Mouse (Mus musculus): ENCODE data around the gene Uso1. TPM values are rescaled to one million over a fixed set of nuclear protein-coding genes. Genes with fewer than 3 reads are reported as not detected.
"Not testable (repeated sequence)": the region's sequence is repeated elsewhere in the genome, so short reads cannot be mapped to it uniquely, and the experiment has no call there.

Uso1 gene
- polyA plus RNA-seq, 1 experiment from 2014 or later: 41.9 TPM

- H3K27ac ChIP-seq (ENCODE audit: poor library complexity, severe bottlenecking): no peak overlapping the region
- peaks cover 9% of the 10 kb centered on the region for H3K36me3 ChIP-seq
- ATAC-seq (ENCODE audit: insufficient number of reproducible peaks, low FRiP score): no peak
- no peak overlapping the region for H3K4me3 ChIP-seq
- no peaks in the 10 kb centered on the region for H3K27me3 ChIP-seq (replicated peaks)
- H3K4me2 ChIP-seq: no peak overlapping the region
- H3K4me1 ChIP-seq (replicated peaks): peaks cover 40% of the 10 kb centered on the region
- H3K9me3 ChIP-seq (replicated peaks): no peaks in the 10 kb centered on the region
- 92% methylated on average over 3 of the region's 3 CpGs for WGBS
- no peak overlapping the region for H3K9ac ChIP-seq
These were observed 4.7 kb downstream of the Uso1 start for GRCm38 (mm10) chr5:92142481-92142880.

- Histone ChIP-seq H3K9me3 (replicated peaks) (no peaks in the 10 kb centered on the region), H3K27me3 (replicated peaks) (no peaks in the 10 kb centered on the region), H3K27ac (ENCODE audit: poor library complexity, severe bottlenecking) (no peak overlapping the region), H3K9ac (no peak overlapping the region), H3K4me3 (no peak overlapping the region), H3K36me3 (peaks cover 9% of the 10 kb centered on the region), H3K4me2 (no peak overlapping the region), H3K4me1 (replicated peaks) (peaks cover 40% of the 10 kb centered on the region)
- 67% methylated on average over 6 of the region's 6 CpGs for WGBS
- ATAC-seq (ENCODE audit: insufficient number of reproducible peaks, low FRiP score): no peak
These were observed 5.9 kb downstream of the Uso1 start for GRCm38 (mm10) chr5:92143665-92144064.

- Histone ChIP-seq H3K9ac (no peak overlapping the region), H3K9me3 (replicated peaks) (no peaks in the 10 kb centered on the region), H3K27ac (ENCODE audit: poor library complexity, severe bottlenecking) (no peak overlapping the region), H3K4me1 (replicated peaks) (peaks cover 39% of the 10 kb centered on the region), H3K4me3 (no peak overlapping the region), H3K27me3 (replicated peaks) (no peaks in the 10 kb centered on the region), H3K36me3 (peaks cover 9% of the 10 kb centered on the region), H3K4me2 (no peak overlapping the region)
- 83% methylated on average over 7 of the region's 7 CpGs for WGBS
- no peak for ATAC-seq (ENCODE audit: insufficient number of reproducible peaks, low FRiP score)
These were observed 7.4 kb downstream of the Uso1 start for GRCm38 (mm10) chr5:92144954-92145708.

- Histone ChIP-seq H3K27me3 (replicated peaks) (no peaks in the 10 kb centered on the region), H3K4me3 (no peak overlapping the region), H3K9me3 (replicated peaks) (no peaks in the 10 kb centered on the region), H3K9ac (no peak overlapping the region), H3K27ac (ENCODE audit: poor library complexity, severe bottlenecking) (no peak overlapping the region), H3K36me3 (peaks cover 14% of the 10 kb centered on the region), H3K4me1 (replicated peaks) (peaks cover 31% of the 10 kb centered on the region), H3K4me2 (no peak overlapping the region)
- ATAC-seq (ENCODE audit: insufficient number of reproducible peaks, low FRiP score): no peak
- WGBS: 84% methylated on average over 3 of the region's 3 CpGs
These were observed 10.5 kb downstream of the Uso1 start for GRCm38 (mm10) chr5:92148248-92148647.

GRCm38 (mm10) chr5:92149330-92149982 lies 11.7 kb downstream of the Uso1 start:
- peaks cover 21% of the 10 kb centered on the region for H3K36me3 ChIP-seq
- H3K4me1 ChIP-seq (replicated peaks): peaks cover 25% of the 10 kb centered on the region
- 76% methylated on average over 5 of the region's 5 CpGs for WGBS
- H3K4me2 ChIP-seq: no peak overlapping the region
- no peaks in the 10 kb centered on the region for H3K9me3 ChIP-seq (replicated peaks)
- H3K4me3 ChIP-seq: no peak overlapping the region
- no peak overlapping the region for H3K9ac ChIP-seq
- H3K27ac ChIP-seq (ENCODE audit: poor library complexity, severe bottlenecking): 0 out of 2 replicates have a peak overlapping the region, but pooled peaks have one; percentile 9
- H3K27me3 ChIP-seq (replicated peaks): no peaks in the 10 kb centered on the region
- no peak for ATAC-seq (ENCODE audit: insufficient number of reproducible peaks, low FRiP score)

- Histone ChIP-seq H3K9me3 (replicated peaks) (no peaks in the 10 kb centered on the region), H3K27me3 (replicated peaks) (no peaks in the 10 kb centered on the region), H3K4me3 (no peak overlapping the region), H3K4me1 (replicated peaks) (0 out of 2 replicates have a peak, but pooled peaks cover 1% of the 10 kb centered on the region), H3K9ac (no peak overlapping the region), H3K36me3 (peaks cover 32% of the 10 kb centered on the region), H3K4me2 (no peak overlapping the region), H3K27ac (ENCODE audit: poor library complexity, severe bottlenecking) (no peak overlapping the region)
- ATAC-seq (ENCODE audit: insufficient number of reproducible peaks, low FRiP score): no peak
- 85% methylated on average over 3 of the region's 3 CpGs for WGBS
These were observed 17.1 kb downstream of the Uso1 start for GRCm38 (mm10) chr5:92154861-92155260.

GRCm38 (mm10) chr5:92165976-92166375 lies 28.2 kb downstream of the Uso1 start:
- Histone ChIP-seq H3K27me3 (replicated peaks) (no peaks in the 10 kb centered on the region), H3K9me3 (replicated peaks) (no peaks in the 10 kb centered on the region), H3K4me2 (no peak overlapping the region), H3K36me3 (peaks cover 48% of the 10 kb centered on the region), H3K4me1 (replicated peaks) (no peaks in the 10 kb centered on the region), H3K27ac (ENCODE audit: poor library complexity, severe bottlenecking) (no peak overlapping the region), H3K4me3 (no peak overlapping the region), H3K9ac (no peak overlapping the region)
- no peak for ATAC-seq (ENCODE audit: insufficient number of reproducible peaks, low FRiP score)
- WGBS: 90% methylated on average over 6 of the region's 6 CpGs

- no peak overlapping the region for H3K27ac ChIP-seq (ENCODE audit: poor library complexity, severe bottlenecking)
- ATAC-seq (ENCODE audit: insufficient number of reproducible peaks, low FRiP score): no peak
- peaks cover 65% of the 10 kb centered on the region for H3K36me3 ChIP-seq
- peaks cover 3% of the 10 kb centered on the region for H3K9me3 ChIP-seq (replicated peaks)
- no peak overlapping the region for H3K9ac ChIP-seq
- no peaks in the 10 kb centered on the region for H3K4me1 ChIP-seq (replicated peaks)
- 86% methylated on average over 8 of the region's 8 CpGs for WGBS
- no peaks in the 10 kb centered on the region for H3K27me3 ChIP-seq (replicated peaks)
- no peak overlapping the region for H3K4me3 ChIP-seq
- H3K4me2 ChIP-seq: no peak overlapping the region
These were observed 45.5 kb downstream of the Uso1 start for GRCm38 (mm10) chr5:92183071-92183830.

- Histone ChIP-seq H3K9me3 (replicated peaks) (peaks cover 10% of the 10 kb centered on the region), H3K36me3 (peaks cover 71% of the 10 kb centered on the region), H3K4me2 (no peak overlapping the region), H3K4me3 (no peak overlapping the region), H3K4me1 (replicated peaks) (no peaks in the 10 kb centered on the region), H3K27me3 (replicated peaks) (no peaks in the 10 kb centered on the region), H3K9ac (no peak overlapping the region), H3K27ac (ENCODE audit: poor library complexity, severe bottlenecking) (no peak overlapping the region)
- ATAC-seq (ENCODE audit: insufficient number of reproducible peaks, low FRiP score): no peak
- WGBS: 92% methylated on average over 7 of the region's 7 CpGs
These were observed 51.2 kb downstream of the Uso1 start for GRCm38 (mm10) chr5:92188881-92189483.

GRCm38 (mm10) chr5:92195716-92196115 lies 58.0 kb downstream of the Uso1 start:
- 57% methylated on average over 2 of the region's 2 CpGs for WGBS
- H3K27ac ChIP-seq (ENCODE audit: poor library complexity, severe bottlenecking); H3K9ac ChIP-seq; H3K4me3 ChIP-seq; H3K4me2 ChIP-seq; H3K27me3 ChIP-seq (replicated peaks); H3K4me1 ChIP-seq (replicated peaks); ATAC-seq (ENCODE audit: insufficient number of reproducible peaks, low FRiP score); H3K9me3 ChIP-seq (replicated peaks): not testable (repeated sequence)
- H3K36me3 ChIP-seq: peaks cover 81% of the 10 kb centered on the region
